8 mouse cellular contexts compared by ENCODE assay signal in genomic region chr3:51364703-51365516, GRCm38 (mm10). TPM values are rescaled to one million over a fixed set of nuclear protein-coding genes. Genes with fewer than 3 reads are reported as not detected.
DNase-seq lines count a peak whose midpoint lies in the region; ATAC-seq and TF ChIP-seq lines count a peak whose summit lies in the region.

No protein-coding gene starts in this region.

- H3K4me2 ChIP-seq in forebrain, embryonic 14.5 days (ENCODE audit: low read length), result peak overlapping the region; percentile 74
- peak overlapping the region; percentile 80 for H3K4me2 ChIP-seq in liver, embryonic 16.5 days (ENCODE audit: low read depth, low read length)
- H3K4me2 ChIP-seq in neural tube, embryonic 12.5 days (replicated peaks), result peak overlapping the region; percentile 76
- peak overlapping the region; percentile 64 for H3K4me2 ChIP-seq in stomach, embryonic 16.5 days (ENCODE audit: low read depth, low read length)

- no peak for DNase-seq in ES-E14 (ENCODE audit: low read depth, low spot score)
- peak; percentile 86 for DNase-seq in cerebellum, adult 11-12 months
- peak; percentile 92 for DNase-seq in forebrain, embryonic 14.5 days (ENCODE audit: low spot score)
- DNase-seq in heart, postnatal 14 days, result peak; percentile 72 to 79
- peak; percentile 83 for DNase-seq in layer of hippocampus, adult 11-12 months (ENCODE audit: low spot score)

- H3K9me3 ChIP-seq in ES-E14 (ENCODE audit: control insufficient read depth, insufficient read depth, low read depth, low read length), result no peaks in the 10 kb centered on the region
- H3K9me3 ChIP-seq in forebrain, embryonic 14.5 days (replicated peaks; ENCODE audit: control insufficient read depth, low read length), result no peaks in the 10 kb centered on the region
- H3K9me3 ChIP-seq in liver, embryonic 16.5 days (replicated peaks; ENCODE audit: control insufficient read depth, low read length), result no peaks in the 10 kb centered on the region
- H3K9me3 ChIP-seq in neural tube, embryonic 12.5 days, result no peaks in the 10 kb centered on the region
- no peaks in the 10 kb centered on the region for H3K9me3 ChIP-seq in stomach, embryonic 16.5 days (replicated peaks; ENCODE audit: control insufficient read depth, low read length)

- no peak overlapping the region for H3K9ac ChIP-seq in ES-E14 (ENCODE audit: insufficient read depth, low read depth, low read length, poor library complexity, severe bottlenecking)
- H3K9ac ChIP-seq in forebrain, embryonic 14.5 days (ENCODE audit: low read length), result peak overlapping the region; percentile 59
- H3K9ac ChIP-seq in liver, embryonic 16.5 days (ENCODE audit: low read depth, low read length), result peak overlapping the region; percentile 44
- H3K9ac ChIP-seq in neural tube, embryonic 12.5 days, result peak overlapping the region; percentile 51
- peak overlapping the region; percentile 43 for H3K9ac ChIP-seq in stomach, embryonic 16.5 days (ENCODE audit: low read length)

- 6% methylated on average over 31 of the region's 31 CpGs for WGBS in forebrain, embryonic 14.5 days
- 4% methylated on average over 31 of the region's 31 CpGs for WGBS in liver, embryonic 16.5 days (ENCODE audit: insufficient replicate concordance)
- WGBS in neural tube, embryonic 12.5 days, result 8% methylated on average over 31 of the region's 31 CpGs
- 6% methylated on average over 31 of the region's 31 CpGs for WGBS in stomach, embryonic 16.5 days

- ATAC-seq in forebrain, embryonic 14.5 days, result peak; percentile 96
- peak; percentile 88 for ATAC-seq in liver, embryonic 16.5 days (ENCODE audit: low read depth)
- ATAC-seq in neural tube, embryonic 12.5 days (ENCODE audit: low FRiP score, low read depth), result peak; percentile 89
- peak; percentile 92 for ATAC-seq in stomach, embryonic 16.5 days (ENCODE audit: insufficient read depth, low FRiP score)

- in situ Hi-C loops in ES-E14 (cut with MboI; ENCODE audit: low sequenced_read_pairs in 2 of 2, unreplicated experiment in 2 of 2), result no loop called here

- intact Hi-C loops in heart, postnatal 14 days (cut with DNase I), result loop anchor here (1.0 to 5.0 kb wide), 2 partner anchors 76 to 133 kb away; no protein-coding TSS in a partner anchor

- peak overlapping the region; percentile 22 to 51; a peak in 3 of 4 replicates for H3K4me3 ChIP-seq in ES-E14 (ENCODE audit: insufficient read depth in 1 of 2, low read depth in 1 of 2, low read length in 2 of 2, poor library complexity in 1 of 2, severe bottlenecking in 1 of 2)
- H3K4me3 ChIP-seq in forebrain, embryonic 14.5 days (ENCODE audit: low read depth, low read length), result peak overlapping the region; percentile 32
- peak overlapping the region; percentile 53 for H3K4me3 ChIP-seq in liver, embryonic 16.5 days (ENCODE audit: low read depth, low read length)
- H3K4me3 ChIP-seq in neural tube, embryonic 12.5 days, result peak overlapping the region; percentile 36
- peak overlapping the region; percentile 47 for H3K4me3 ChIP-seq in stomach, embryonic 16.5 days (replicated peaks; ENCODE audit: low read length)

- H3K27ac ChIP-seq in ES-E14 (ENCODE audit: insufficient read depth, low read depth, low read length, poor library complexity, severe bottlenecking), result no peak overlapping the region
- no peak overlapping the region for H3K27ac ChIP-seq in forebrain, embryonic 14.5 days (ENCODE audit: low read depth, low read length)
- peak overlapping the region; percentile 53 for H3K27ac ChIP-seq in liver, embryonic 16.5 days (ENCODE audit: low read length)
- H3K27ac ChIP-seq in neural tube, embryonic 12.5 days, result no peak overlapping the region
- H3K27ac ChIP-seq in stomach, embryonic 16.5 days (ENCODE audit: low read length), result no peak overlapping the region

- H3K27me3 ChIP-seq in forebrain, embryonic 14.5 days (replicated peaks; ENCODE audit: control insufficient read depth, insufficient read depth, low read length), result no peaks in the 10 kb centered on the region
- H3K27me3 ChIP-seq in liver, embryonic 16.5 days (ENCODE audit: control insufficient read depth, insufficient read depth, low read depth, low read length), result no peaks in the 10 kb centered on the region
- no peaks in the 10 kb centered on the region for H3K27me3 ChIP-seq in neural tube, embryonic 12.5 days (replicated peaks)
- no peaks in the 10 kb centered on the region for H3K27me3 ChIP-seq in stomach, embryonic 16.5 days (ENCODE audit: control insufficient read depth, insufficient read depth, low read length)

- H3K4me1 ChIP-seq in ES-E14 (ENCODE audit: control insufficient read depth in 2 of 2, insufficient read depth in 2 of 2, low read length in 2 of 2, poor library complexity in 1 of 2), result peaks cover 2 to 7% of the 10 kb centered on the region in 2 experiments; a peak in 1 of 4 replicates
- peaks cover 5% of the 10 kb centered on the region; the same call in 1 of the 2 replicates for H3K4me1 ChIP-seq in forebrain, embryonic 14.5 days (ENCODE audit: control insufficient read depth, insufficient read depth, low read length)
- H3K4me1 ChIP-seq in liver, embryonic 16.5 days (ENCODE audit: control insufficient read depth, low read depth, low read length), result peaks cover 47% of the 10 kb centered on the region
- peaks cover 7% of the 10 kb centered on the region; the same call in 1 of the 2 replicates for H3K4me1 ChIP-seq in neural tube, embryonic 12.5 days
- no peaks in the 10 kb centered on the region for H3K4me1 ChIP-seq in stomach, embryonic 16.5 days (ENCODE audit: control insufficient read depth, insufficient read depth, low read length)

- no peaks in the 10 kb centered on the region for H3K36me3 ChIP-seq in ES-E14 (ENCODE audit: control insufficient read depth, insufficient read depth, low read length, poor library complexity, severe bottlenecking)
- H3K36me3 ChIP-seq in forebrain, embryonic 14.5 days (ENCODE audit: control insufficient read depth, insufficient read depth, low read length), result no peaks in the 10 kb centered on the region
- no peaks in the 10 kb centered on the region for H3K36me3 ChIP-seq in liver, embryonic 16.5 days (ENCODE audit: control insufficient read depth, insufficient read depth)
- H3K36me3 ChIP-seq in neural tube, embryonic 12.5 days, result no peaks in the 10 kb centered on the region
- H3K36me3 ChIP-seq in stomach, embryonic 16.5 days (ENCODE audit: control insufficient read depth, insufficient read depth, low read length), result no peaks in the 10 kb centered on the region

TF ChIP-seq in ES-E14, 5 proteins besides CTCF, POLR2A, EP300 and RAD21:
- TF ChIP-seq ZC3H11A (IDR thresholded peaks at IDR 0.05; ENCODE audit: borderline replicate concordance, low read depth, low read length) (no peak), HCFC1 (IDR thresholded peaks at IDR 0.05; ENCODE audit: borderline replicate concordance, insufficient read depth, low read length) (0 out of 2 replicates have a peak, but pooled peaks have one; percentile 26), MAFK (IDR thresholded peaks at IDR 0.05; ENCODE audit: insufficient read depth, low read depth, low read length) (no peak)
TF ChIP-seq in ES-E14: peak in this region for 1.

RNA-seq across cellular contexts. Expression of gene Elf2, which starts 24.4 kb away (rescaled TPM):
- total RNA-seq in ES-E14 (2012; rRNA removed), result 26.7 and 28.4 TPM in 2 replicates
- polyA plus RNA-seq in forebrain, embryonic 14.5 days (2014; fragmentation: Nextera tagmentation; extraction: Ambion mirVana), result 37.2 and 49.9 TPM in 2 replicates
- 10 to 100 TPM; 72.0 to 72.9 TPM for total RNA-seq in heart, postnatal 14 days (2021)
- polyA plus RNA-seq in liver, embryonic 16.5 days (2015; fragmentation: Nextera tagmentation; extraction: Ambion mirVana), result 19.0 and 20.0 TPM in 2 replicates
- polyA plus RNA-seq in neural tube, embryonic 12.5 days (2016; fragmentation: Nextera tagmentation; extraction: Ambion mirVana), result 41.2 and 57.2 TPM in 2 replicates
- polyA plus RNA-seq in stomach, embryonic 16.5 days (2015; fragmentation: Nextera tagmentation; extraction: Ambion mirVana), result 58.2 and 58.7 TPM in 2 replicates

RNA-seq across cellular contexts. Expression of gene Mgarp, which starts 31.6 kb away (rescaled TPM):
- total RNA-seq in ES-E14 (2012; rRNA removed), result 12.5 and 17.5 TPM in 2 replicates
- polyA plus RNA-seq in forebrain, embryonic 14.5 days (2014; fragmentation: Nextera tagmentation; extraction: Ambion mirVana), result 0.56 and 0.77 TPM in 2 replicates
- total RNA-seq in heart, postnatal 14 days (2021), result under 1 TPM; 0.33 to 0.34 TPM
- 3.0 TPM in 2 replicates for polyA plus RNA-seq in liver, embryonic 16.5 days (2015; fragmentation: Nextera tagmentation; extraction: Ambion mirVana)
- polyA plus RNA-seq in neural tube, embryonic 12.5 days (2016; fragmentation: Nextera tagmentation; extraction: Ambion mirVana), result 2.4 and 2.5 TPM in 2 replicates
- 4.2 and 4.5 TPM in 2 replicates for polyA plus RNA-seq in stomach, embryonic 16.5 days (2015; fragmentation: Nextera tagmentation; extraction: Ambion mirVana)

RNA-seq across cellular contexts. Expression of gene Ndufc1, which starts 43.9 kb away (rescaled TPM):
- total RNA-seq in ES-E14 (2012; rRNA removed), result 152 and 231 TPM in 2 replicates
- polyA plus RNA-seq in forebrain, embryonic 14.5 days (2014; fragmentation: Nextera tagmentation; extraction: Ambion mirVana), result 715 and 875 TPM in 2 replicates
- total RNA-seq in heart, postnatal 14 days (2021), result 1,000 to 10,000 TPM; 1,427 to 1,430 TPM
- polyA plus RNA-seq in liver, embryonic 16.5 days (2015; fragmentation: Nextera tagmentation; extraction: Ambion mirVana), result 397 and 419 TPM in 2 replicates
- polyA plus RNA-seq in neural tube, embryonic 12.5 days (2016; fragmentation: Nextera tagmentation; extraction: Ambion mirVana), result 723 and 776 TPM in 2 replicates
- 640 and 740 TPM in 2 replicates for polyA plus RNA-seq in stomach, embryonic 16.5 days (2015; fragmentation: Nextera tagmentation; extraction: Ambion mirVana)

RNA-seq across cellular contexts. Expression of gene Naa15, which starts 50.0 kb away (rescaled TPM):
- total RNA-seq in ES-E14 (2012; rRNA removed), result 43.7 and 53.4 TPM in 2 replicates
- polyA plus RNA-seq in forebrain, embryonic 14.5 days (2014; fragmentation: Nextera tagmentation; extraction: Ambion mirVana), result 26.6 and 37.4 TPM in 2 replicates
- total RNA-seq in heart, postnatal 14 days (2021), result 10 to 100 TPM; 44.8 to 45.0 TPM
- polyA plus RNA-seq in liver, embryonic 16.5 days (2015; fragmentation: Nextera tagmentation; extraction: Ambion mirVana), result 15.3 and 16.3 TPM in 2 replicates
- polyA plus RNA-seq in neural tube, embryonic 12.5 days (2016; fragmentation: Nextera tagmentation; extraction: Ambion mirVana), result 57.4 and 65.9 TPM in 2 replicates
- 25.3 and 28.9 TPM in 2 replicates for polyA plus RNA-seq in stomach, embryonic 16.5 days (2015; fragmentation: Nextera tagmentation; extraction: Ambion mirVana)
